Mouse (Mus musculus) heart, embryonic 10.5 days (tissue): Measurements from ENCODE around the gene Mybpc2. TPM values are rescaled to one million over a fixed set of nuclear protein-coding genes. Genes with fewer than 3 reads are reported as not detected.

Source experiments
- DNase-seq: peaks from one replicate; pipeline ENCODE4 v3.0.0-alpha.2; 2017; ENCODE audit warnings: low spot score
- H3K27ac ChIP-seq: fragments of 300-500 bp; sonication (generic); 2 replicates; pipeline ENCODE4 v1.5.1; 2016; ENCODE audit warnings: mild to moderate bottlenecking
- H3K27me3 ChIP-seq: fragments of 300-500 bp; sonication (generic); 2 replicates; pipeline ENCODE4 v1.6.1; 2016; ENCODE audit warnings: mild to moderate bottlenecking; ENCODE audit not compliant: poor library complexity, insufficient read depth, severe bottlenecking
- H3K36me3 ChIP-seq: fragments of 300-500 bp; sonication (generic); 2 replicates; pipeline ENCODE4 v1.6.1; 2016; ENCODE audit warnings: mild to moderate bottlenecking, moderate library complexity
- H3K4me1 ChIP-seq: fragments of 300-500 bp; sonication (generic); 2 replicates; pipeline ENCODE4 v1.6.1; 2016; ENCODE audit warnings: mild to moderate bottlenecking
- H3K4me3 ChIP-seq: fragments of 300-500 bp; sonication (generic); 2 replicates; pipeline ENCODE4 v1.5.1; 2016; ENCODE audit warnings: mild to moderate bottlenecking, moderate library complexity
- H3K9me3 ChIP-seq: fragments of 300-500 bp; sonication (generic); 2 replicates; pipeline ENCODE4 v1.6.1; 2016; ENCODE audit warnings: mild to moderate bottlenecking, moderate library complexity
- WGBS: fragments of 180-500 bp; shearing (Covaris S2); methylation state at CpG from one replicate; pipeline ENCODE4 v1.1.7; 2016; 5-methylcytosine and 5-hydroxymethylcytosine counted together
- polyA plus RNA-seq: library from polyadenylated mRNA; unstranded; fragments of >200 nt; fragmentation: Nextera tagmentation; extraction: Ambion mirVana; gene quantifications from 2 replicates; pipeline ENCODE4 v1.2.1, GENCODE M21; 2016

Mybpc2 gene
- polyA plus RNA-seq, 1 experiment from 2014 or later: 0.21 TPM

GRCm38 (mm10) chr7:44538756-44539624 is 14.5 kb upstream of the Mybpc2 start:
- no peak overlapping the region for H3K27ac ChIP-seq
- H3K36me3 ChIP-seq: peaks cover 96% of the 10 kb centered on the region
- 92% methylated on average over 41 of the region's 41 CpGs for whole genome bisulfite sequencing
- no peak overlapping the region for H3K4me3 ChIP-seq
- H3K9me3 ChIP-seq: no peaks in the 10 kb centered on the region
- no peaks in the 10 kb centered on the region for H3K4me1 ChIP-seq
- no peaks in the 10 kb centered on the region for H3K27me3 ChIP-seq
- DNase-seq: no peak

GRCm38 (mm10) chr7:44537496-44537895 is 13.0 kb upstream of the Mybpc2 start:
- Histone ChIP-seq H3K9me3 (no peaks in the 10 kb centered on the region), H3K36me3 (peaks cover 100% of the 10 kb centered on the region), H3K27me3 (no peaks in the 10 kb centered on the region), H3K27ac (no peak overlapping the region), H3K4me3 (no peak overlapping the region), H3K4me1 (no peaks in the 10 kb centered on the region)
- no peak for DNase-seq
- 87% methylated on average over 13 of the region's 13 CpGs for WGBS

DNA sequence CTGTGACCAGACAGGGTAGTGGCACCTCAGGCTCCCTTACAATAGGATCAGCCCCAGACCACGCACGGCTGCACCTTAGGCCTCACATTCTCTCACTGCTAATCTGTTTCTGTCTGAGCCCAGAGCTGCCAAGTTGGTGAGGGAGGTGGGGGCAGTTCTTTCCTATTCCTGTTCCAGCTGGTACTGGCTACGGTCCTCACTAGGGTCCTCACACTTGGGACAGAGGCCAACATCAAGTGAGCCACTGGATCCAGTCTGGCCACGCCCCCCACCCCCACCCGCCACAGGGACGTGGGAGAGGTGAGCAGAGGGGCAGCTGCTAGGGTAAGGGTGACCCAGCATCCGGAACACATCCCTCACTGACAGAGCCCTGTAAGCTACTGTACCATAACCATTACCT is 12.6 kb upstream of the Mybpc2 start:
- WGBS: 82% methylated on average over 7 of the region's 7 CpGs
- DNase-seq: no peak
- H3K4me3 ChIP-seq: no peak overlapping the region
- no peaks in the 10 kb centered on the region for H3K4me1 ChIP-seq
- H3K9me3 ChIP-seq: no peaks in the 10 kb centered on the region
- peaks cover 98% of the 10 kb centered on the region for H3K36me3 ChIP-seq
- H3K27ac ChIP-seq: no peak overlapping the region
- no peaks in the 10 kb centered on the region for H3K27me3 ChIP-seq

GRCm38 (mm10) chr7:44536590-44536968 is 12.1 kb upstream of the Mybpc2 start:
- no peak for DNase-seq
- Histone ChIP-seq H3K4me3 (no peak overlapping the region), H3K27ac (no peak overlapping the region), H3K4me1 (no peaks in the 10 kb centered on the region), H3K9me3 (no peaks in the 10 kb centered on the region), H3K27me3 (0 out of 2 replicates have a peak, but pooled peaks cover under 1% of the 10 kb centered on the region), H3K36me3 (peaks cover 94% of the 10 kb centered on the region)
- 86% methylated on average over 6 of the region's 6 CpGs for WGBS

- Histone ChIP-seq H3K27me3 (0 out of 2 replicates have a peak, but pooled peaks cover 7% of the 10 kb centered on the region), H3K4me1 (peaks cover 4% of the 10 kb centered on the region; the same call in 1 of the 2 replicates), H3K9me3 (no peaks in the 10 kb centered on the region), H3K27ac (no peak overlapping the region), H3K36me3 (peaks cover 87% of the 10 kb centered on the region), H3K4me3 (no peak overlapping the region)
- no peak for DNase-seq
- WGBS: 89% methylated on average over 27 of the region's 27 CpGs
Measured at GRCm38 (mm10) chr7:44535657-44536589, 11.5 kb upstream of the Mybpc2 start.

GRCm38 (mm10) chr7:44534656-44535441 is 10.4 kb upstream of the Mybpc2 start:
- no peak overlapping the region for H3K4me3 ChIP-seq
- peaks cover 77% of the 10 kb centered on the region for H3K36me3 ChIP-seq
- H3K9me3 ChIP-seq: no peaks in the 10 kb centered on the region
- H3K4me1 ChIP-seq: peaks cover 4% of the 10 kb centered on the region; the same call in 1 of the 2 replicates
- 88% methylated on average over 19 of the region's 19 CpGs for WGBS
- peaks cover 9% of the 10 kb centered on the region; the same call in 1 of the 2 replicates for H3K27me3 ChIP-seq
- no peak for DNase-seq
- no peak overlapping the region for H3K27ac ChIP-seq

GRCm38 (mm10) chr7:44534242-44534641 is 9.8 kb upstream of the Mybpc2 start:
- WGBS: 87% methylated on average over 13 of the region's 13 CpGs
- Histone ChIP-seq H3K9me3 (no peaks in the 10 kb centered on the region), H3K36me3 (peaks cover 71% of the 10 kb centered on the region), H3K27ac (no peak overlapping the region), H3K4me1 (peaks cover 4% of the 10 kb centered on the region; the same call in 1 of the 2 replicates), H3K4me3 (no peak overlapping the region), H3K27me3 (peaks cover 15% of the 10 kb centered on the region)
- DNase-seq: no peak

- Histone ChIP-seq H3K36me3 (peaks cover 65% of the 10 kb centered on the region), H3K4me3 (no peak overlapping the region), H3K9me3 (no peaks in the 10 kb centered on the region), H3K27ac (no peak overlapping the region), H3K4me1 (peaks cover 5% of the 10 kb centered on the region), H3K27me3 (peaks cover 21% of the 10 kb centered on the region)
- DNase-seq: no peak
- 80% methylated on average over 12 of the region's 12 CpGs for WGBS
Measured at GRCm38 (mm10) chr7:44533746-44534045, 9.2 kb upstream of the Mybpc2 start.

DNA sequence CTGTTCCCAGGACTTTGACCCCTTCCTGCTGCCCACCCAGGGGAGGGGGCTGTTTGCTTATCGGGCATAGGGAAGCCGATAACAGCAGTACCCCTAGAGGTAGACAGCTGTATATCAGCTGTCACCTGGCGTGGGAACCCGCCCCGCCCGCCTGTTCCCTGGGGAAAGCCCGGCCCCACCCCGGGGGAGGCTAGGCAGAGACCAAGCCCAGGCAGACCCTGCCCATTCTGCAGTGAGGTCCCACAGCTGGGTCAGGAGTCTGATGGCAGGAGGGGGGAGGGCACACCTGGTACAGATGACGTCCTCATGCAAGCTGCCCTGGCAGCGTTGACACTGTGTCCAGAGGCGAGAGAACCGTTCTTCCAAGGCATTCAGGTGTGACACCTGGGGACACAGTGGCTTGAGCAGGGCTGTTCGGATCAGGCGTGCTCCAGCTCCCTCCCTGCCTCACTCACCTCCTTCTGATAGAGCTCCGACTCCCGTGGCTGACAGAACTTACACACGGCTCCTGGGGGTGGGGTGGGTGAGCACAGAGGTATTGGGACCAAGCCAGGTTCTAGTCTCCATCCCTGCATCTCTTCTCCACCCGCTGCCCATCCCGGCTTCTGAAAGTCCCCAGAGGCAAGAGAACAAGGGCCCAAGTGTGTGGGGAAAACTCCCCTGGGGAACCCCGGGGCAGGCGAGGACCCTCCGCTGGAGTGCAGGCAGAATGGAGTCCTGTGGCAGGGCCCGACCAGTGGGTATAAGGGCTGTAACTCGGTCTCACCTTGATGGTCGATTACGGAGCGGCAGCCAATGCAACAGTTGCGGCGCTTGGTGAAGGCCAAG is 8.7 kb upstream of the Mybpc2 start:
- Histone ChIP-seq H3K4me1 (peaks cover 10% of the 10 kb centered on the region), H3K36me3 (peaks cover 60% of the 10 kb centered on the region), H3K4me3 (no peak overlapping the region), H3K27ac (no peak overlapping the region), H3K27me3 (peaks cover 26% of the 10 kb centered on the region), H3K9me3 (no peaks in the 10 kb centered on the region)
- WGBS: 88% methylated on average over 29 of the region's 29 CpGs
- no peak for DNase-seq

DNA sequence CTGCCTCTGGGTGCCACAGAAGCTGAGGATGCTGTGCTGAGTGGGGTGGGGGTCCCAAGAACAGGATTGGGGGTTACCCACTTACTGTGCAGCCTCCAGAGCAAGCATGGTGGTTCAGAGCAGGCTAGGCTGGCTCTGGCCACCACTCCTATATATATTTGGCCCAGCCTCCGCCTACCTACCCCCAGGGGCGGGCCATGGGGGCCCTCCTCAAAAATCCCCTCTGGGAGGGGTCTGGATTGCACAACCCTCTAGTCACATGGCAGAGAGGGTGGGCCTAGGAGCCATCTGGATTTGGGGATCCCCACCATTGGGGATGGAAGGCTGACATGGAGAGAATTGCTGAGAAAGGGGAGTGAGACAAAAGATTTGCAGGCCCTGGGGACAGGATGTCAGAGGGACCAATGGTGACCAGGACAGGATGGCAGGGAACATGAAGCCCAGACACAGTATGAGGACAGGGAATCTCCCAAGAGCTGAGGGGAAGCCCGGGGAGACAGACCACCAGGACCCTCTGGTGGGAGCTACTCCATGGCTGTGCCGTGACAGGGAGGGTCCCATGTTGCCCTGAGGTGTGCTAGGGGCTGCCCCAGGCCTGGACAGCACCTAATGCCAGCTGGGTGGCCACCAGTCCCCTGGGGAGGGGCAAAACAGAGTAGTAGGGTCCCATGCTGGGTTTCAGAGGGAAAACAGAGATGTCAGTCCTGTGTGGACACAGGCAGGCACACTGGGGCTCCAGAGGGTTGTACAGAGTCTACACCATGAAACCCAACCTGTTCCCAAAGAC is 7.7 kb upstream of the Mybpc2 start, which contains the start of gene Spib:
TSS of gene Spib (minus strand) at position 126 of the 787 bp plus-strand sequence.
- no peak within 1 kb of the TSS for H3K27ac ChIP-seq
- no peaks in the 10 kb centered on the region for H3K9me3 ChIP-seq
- H3K27me3 ChIP-seq: peaks cover 36% of the 10 kb centered on the region
- peaks cover 17% of the 10 kb centered on the region for H3K4me1 ChIP-seq
- peaks cover 50% of the 10 kb centered on the region for H3K36me3 ChIP-seq
- WGBS: 82% methylated on average over 4 of the region's 4 CpGs
- DNase-seq: no peak
- no peak within 1 kb of the TSS for H3K4me3 ChIP-seq

DNA sequence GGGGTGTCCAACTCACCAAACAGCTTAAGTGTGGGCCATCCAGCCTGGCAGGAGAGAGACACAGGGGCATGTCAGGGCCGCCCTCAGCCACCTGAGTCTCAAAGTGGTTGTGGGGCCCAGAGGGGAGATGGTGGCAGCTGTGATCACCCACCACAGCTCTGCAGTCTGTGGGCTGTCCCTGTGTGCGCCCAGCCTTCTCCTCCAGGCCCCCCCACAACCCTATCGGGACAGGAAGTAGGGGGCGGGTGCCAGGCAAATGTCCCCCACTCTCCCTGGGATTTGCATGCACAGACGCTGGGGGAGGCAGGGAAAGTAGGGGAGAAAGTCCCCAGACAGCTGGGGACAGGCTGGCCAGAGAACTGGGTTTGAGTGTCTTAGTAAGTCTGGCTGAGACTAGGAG is 6.8 kb upstream of the Mybpc2 start:
- Histone ChIP-seq H3K27me3 (peaks cover 46% of the 10 kb centered on the region), H3K4me1 (peaks cover 17% of the 10 kb centered on the region), H3K27ac (no peak overlapping the region), H3K36me3 (peaks cover 40% of the 10 kb centered on the region), H3K4me3 (no peak overlapping the region), H3K9me3 (no peaks in the 10 kb centered on the region)
- DNase-seq: no peak
- WGBS: 60% methylated on average over 5 of the region's 5 CpGs
